Mouse (Mus musculus) adrenal gland, postnatal 0 days (tissue): ENCODE measurements around the gene Phtf2. TPM values are rescaled to one million over a fixed set of nuclear protein-coding genes. Genes with fewer than 3 reads are reported as not detected.

Experiments
- polyA plus RNA-seq: library from polyadenylated mRNA; unstranded; fragments of >200 nt; fragmentation: Nextera tagmentation; extraction: Ambion mirVana; gene quantifications from 2 replicates; pipeline ENCODE4 v1.2.1, GENCODE M21; 2015

Gene Phtf2
- 3.5 and 5.5 TPM in 2 replicates for polyA plus RNA-seq

DNA sequence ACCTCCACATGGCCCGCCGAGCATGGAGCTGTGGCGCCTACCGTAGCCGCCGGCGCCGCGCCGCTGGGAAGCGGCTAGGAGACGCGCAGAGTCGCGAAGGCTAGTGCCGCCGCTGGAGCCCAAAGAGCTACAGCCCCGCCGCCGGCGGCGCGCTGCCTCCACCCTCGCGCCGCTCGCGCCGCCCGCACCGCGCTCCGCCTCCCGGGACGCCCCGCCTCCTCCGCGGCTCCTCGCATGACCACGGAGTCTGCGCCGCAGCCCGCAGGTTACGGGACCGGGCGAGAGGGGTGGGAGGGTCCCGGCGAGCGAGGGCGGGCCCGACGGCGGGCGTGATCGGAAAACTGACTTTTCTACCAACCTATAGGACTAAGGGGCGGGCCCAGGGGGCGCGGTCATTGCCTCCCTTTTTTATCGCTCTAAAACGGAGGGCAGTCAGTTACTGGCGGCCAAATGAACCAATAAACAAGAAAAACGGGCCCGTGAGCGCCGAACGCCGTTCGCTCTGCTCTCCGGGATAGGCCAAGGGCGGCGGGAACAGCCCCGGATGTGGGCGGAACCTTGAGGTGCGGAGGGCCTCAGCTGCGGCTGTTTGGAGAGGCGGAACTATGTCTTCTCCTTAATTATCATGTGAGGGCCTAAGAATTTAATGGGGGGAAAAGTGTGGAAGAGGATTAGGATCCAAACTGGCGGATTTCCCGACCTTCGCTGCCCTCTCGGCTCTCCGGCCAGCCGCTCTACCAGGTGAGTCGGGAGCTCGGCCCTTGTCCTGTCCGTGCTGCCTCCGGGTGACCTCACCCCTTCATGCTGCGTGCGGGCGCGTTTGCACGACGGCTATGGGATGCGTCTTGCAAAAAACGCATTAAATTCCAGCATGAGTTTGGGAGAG, at the start of gene Phtf2, which contains the start of gene Tmem60:
Gene Phtf2 (minus strand): TSS at position 210 of the 886 bp plus-strand sequence.
Gene Tmem60 (plus strand): TSS at position 277 of the 886 bp plus-strand sequence.

Other genes starting within 250 kb of the Phtf2 start
- gene Tmem60, start 67 bp upstream of the Phtf2 start, polyA plus RNA-seq, result 72.9 and 75.4 TPM in 2 replicates
- 5.1 and 5.3 TPM in 2 replicates for gene Rsbn1l, start 74.3 kb upstream of the Phtf2 start, polyA plus RNA-seq
- gene Ptpn12, start 173.8 kb upstream of the Phtf2 start, polyA plus RNA-seq, result 15.2 and 18.7 TPM in 2 replicates